Mouse (Mus musculus) MEL (cell line): Measurements from ENCODE around the gene Nup62.

Experiments
- CHD2 ChIP-seq: IDR thresholded peaks from 2 replicates; pipeline ENCODE4 v1.6.1; 2011; ENCODE audit warnings: low read length, improper control_type of control experiment
- CTCF ChIP-seq, 3 experiments: IDR thresholded peaks in 2 of 3; conservative IDR thresholded peaks in 1 of 3; 2 replicates each; pipeline ENCODE4 v1.5.1; 2011 to 2012; ENCODE audit warnings: low read length in 3 of 3, low read depth in 2 of 3, mild to moderate bottlenecking in 2 of 3, improper control_type of control experiment in 1 of 3, inconsistent platforms in 1 of 3, mixed read lengths in 1 of 3, moderate library complexity in 1 of 3; ENCODE audit not compliant: control insufficient read depth in 1 of 3, insufficient read depth in 1 of 3, poor library complexity in 1 of 3, severe bottlenecking in 1 of 3
- E2F4 ChIP-seq: IDR thresholded peaks from 2 replicates; pipeline ENCODE4 v1.6.1; 2011; ENCODE audit warnings: low read depth, low read length, improper control_type of control experiment, borderline replicate concordance
- EP300 ChIP-seq, 2 experiments: IDR thresholded peaks; 2 replicates each; pipeline ENCODE4 v1.6.1; 2011; ENCODE audit warnings: improper control_type of control experiment in 2 of 2, low read length in 2 of 2, low read depth in 1 of 2, mild to moderate bottlenecking in 1 of 2
- MAX ChIP-seq: IDR thresholded peaks from 2 replicates; pipeline ENCODE4 v1.6.1; 2011; ENCODE audit warnings: low read length, improper control_type of control experiment
- MAZ ChIP-seq: IDR thresholded peaks from 2 replicates; pipeline ENCODE4 v1.6.1; 2012; ENCODE audit warnings: low read depth, mild to moderate bottlenecking, inconsistent platforms, low read length, improper control_type of control experiment
- MXI1 ChIP-seq: IDR thresholded peaks from 2 replicates; pipeline ENCODE4 v1.6.1; 2011; ENCODE audit warnings: mild to moderate bottlenecking, low read depth, low read length, improper control_type of control experiment
- POLR2A ChIP-seq, 2 experiments: IDR thresholded peaks; 2 replicates each; pipeline ENCODE4 v1.6.1; 2011 to 2012; ENCODE audit warnings: low read length in 2 of 2, mild to moderate bottlenecking in 2 of 2, control low read depth in 1 of 2, improper control_type of control experiment in 1 of 2, low read depth in 1 of 2, moderate library complexity in 1 of 2; ENCODE audit not compliant: control insufficient read depth in 1 of 2, insufficient read depth in 1 of 2, poor library complexity in 1 of 2
- SMC3 ChIP-seq: IDR thresholded peaks from 2 replicates; pipeline ENCODE4 v1.6.1; 2011; ENCODE audit warnings: low read depth, low read length, improper control_type of control experiment
- TBP ChIP-seq: IDR thresholded peaks from 2 replicates; pipeline ENCODE4 v1.8.0; 2011; ENCODE audit warnings: low read depth, low read length, improper control_type of control experiment
- TCF12 ChIP-seq: IDR thresholded peaks from 2 replicates; pipeline ENCODE4 v1.6.1; 2014; ENCODE audit warnings: low read depth, mild to moderate bottlenecking, inconsistent platforms, low read length, improper control_type of control experiment, moderate library complexity
- ZC3H11A ChIP-seq: IDR thresholded peaks from 2 replicates; pipeline ENCODE4 v1.6.1; 2012; ENCODE audit warnings: low read depth, mild to moderate bottlenecking, inconsistent platforms, low read length, improper control_type of control experiment
- ZNF384 ChIP-seq: IDR thresholded peaks from 2 replicates; pipeline ENCODE4 v1.6.1; 2012; ENCODE audit warnings: low read depth, mild to moderate bottlenecking, inconsistent platforms, low read length, improper control_type of control experiment

GRCm38 (mm10) chr7:44853596-44854355 is 37.9 kb downstream of the Nup62 start:
- no peak for TF ChIP-seq EP300 (IDR thresholded peaks at IDR 0.05; ENCODE audit: low read depth in 1 of 2, low read length in 2 of 2)
- no peak for TF ChIP-seq MXI1
- no peak for TF ChIP-seq CHD2
- no peak for TF ChIP-seq CTCF (IDR thresholded peaks at IDR 0.05 in 2 of 3, conservative IDR thresholded peaks at IDR 0.05 in 1 of 3; ENCODE audit: control insufficient read depth in 1 of 3, insufficient read depth in 1 of 3, low read depth in 2 of 3, low read length in 3 of 3, poor library complexity in 1 of 3, severe bottlenecking in 1 of 3)
- TF ChIP-seq ZNF384, result no peak
- no peak for TF ChIP-seq MAZ
- no peak for TF ChIP-seq TBP
- no peak for TF ChIP-seq TCF12
- TF ChIP-seq MAX, result no peak
- no peak for TF ChIP-seq E2F4
- no peak for TF ChIP-seq SMC3
- no peak for TF ChIP-seq POLR2A (IDR thresholded peaks at IDR 0.05; ENCODE audit: control insufficient read depth in 1 of 2, insufficient read depth in 1 of 2, low read depth in 1 of 2, low read length in 2 of 2, poor library complexity in 1 of 2)
- TF ChIP-seq ZC3H11A, result no peak
